Mouse (Mus musculus) neural tube, embryonic 10.5 days (tissue): ENCODE data around the gene Dhx33.
A peak's percentile ranks its signal among the peaks of the same experiment; 100 is the strongest.

ENCODE experiments used
- DNase-seq: peaks from one replicate; pipeline ENCODE4 v3.0.0-alpha.2; 2017; ENCODE audit warnings: low spot score; ENCODE audit errors: extremely low spot score

The Dhx33 gene

GRCm38 (mm10) chr11:71004316-71004773 is at the start of gene Dhx33:
TSS of gene Dhx33 (minus strand) at chr11:71004437.
- DNase-seq: peak; percentile 95

- no peak for DNase-seq
Observed at GRCm38 (mm10) chr11:71052554-71052953, 48.3 kb upstream of the Dhx33 start.

DNA sequence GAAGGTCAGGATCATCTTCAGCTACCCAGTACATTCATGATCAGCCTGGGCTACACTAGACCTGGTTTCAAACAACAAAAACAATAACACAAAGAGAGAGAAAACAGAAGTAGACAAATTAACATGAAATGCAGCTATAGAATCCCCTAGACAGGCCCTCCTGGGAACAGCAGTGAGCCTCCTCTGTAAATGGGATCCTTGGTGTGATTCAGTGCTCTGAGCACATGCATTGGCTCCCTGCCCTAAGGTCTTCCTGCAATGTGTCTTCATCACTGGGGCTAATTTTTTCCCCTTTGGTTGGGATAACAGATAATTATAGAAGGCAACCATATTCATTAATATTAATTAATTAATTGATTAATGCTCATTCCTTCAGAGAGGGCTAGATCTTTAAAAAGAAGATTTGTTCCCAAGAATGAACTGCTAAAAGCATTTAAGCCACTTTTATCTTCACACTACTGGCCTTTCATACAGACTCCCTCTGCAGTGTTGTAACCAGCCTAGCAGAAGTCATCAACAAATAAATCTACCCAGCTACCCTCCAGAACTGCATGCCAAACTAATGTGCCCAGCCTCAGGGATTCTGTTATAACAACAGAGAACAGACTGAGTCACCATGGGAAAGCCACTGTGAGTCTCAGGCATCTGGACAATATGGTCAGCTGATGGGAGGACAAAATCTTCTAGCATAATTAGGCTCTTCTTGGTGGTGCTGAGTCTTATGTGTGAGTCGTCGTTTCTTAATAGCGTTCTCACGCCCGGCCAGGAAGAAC is 35.5 kb upstream of the Dhx33 start:
- no peak for DNase-seq

DNA sequence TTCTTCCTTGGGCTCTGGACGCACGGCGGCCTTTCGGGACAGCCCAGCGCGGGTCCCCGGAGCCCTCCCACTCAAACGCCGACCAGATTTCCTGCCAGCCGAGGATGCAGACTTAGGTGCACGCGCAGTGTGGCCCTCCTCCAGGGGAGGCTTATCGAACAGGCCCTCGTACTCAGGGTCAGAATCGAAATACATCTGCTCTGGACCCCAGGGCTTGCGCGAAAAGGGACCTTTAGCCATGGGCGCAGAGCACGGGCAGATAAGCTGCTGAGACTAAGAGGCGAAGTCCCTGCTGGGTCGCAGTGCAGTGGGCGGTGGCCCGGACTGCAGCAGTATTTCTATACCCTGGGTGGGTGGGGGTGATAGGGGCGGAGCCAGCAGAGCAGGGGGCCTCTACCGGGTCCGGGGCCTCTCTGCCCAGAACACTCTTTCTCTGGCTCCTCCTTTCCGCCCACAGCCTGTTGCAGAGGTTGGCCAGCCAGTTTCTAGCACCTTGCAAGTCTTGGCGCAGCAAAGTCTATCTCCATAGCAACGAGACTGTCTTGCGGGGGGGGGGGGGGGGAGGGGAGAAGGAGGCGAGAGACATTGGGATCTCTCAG is 29.0 kb upstream of the Dhx33 start, which contains the start of gene 6330403K07Rik:
Gene 6330403K07Rik, minus strand, starts transcription at position 351 of the 599 bp plus-strand sequence.
- peak; percentile 84 for DNase-seq

- peak; percentile 45 for DNase-seq
Observed at GRCm38 (mm10) chr11:71032491-71033162, 28.4 kb upstream of the Dhx33 start.

DNA sequence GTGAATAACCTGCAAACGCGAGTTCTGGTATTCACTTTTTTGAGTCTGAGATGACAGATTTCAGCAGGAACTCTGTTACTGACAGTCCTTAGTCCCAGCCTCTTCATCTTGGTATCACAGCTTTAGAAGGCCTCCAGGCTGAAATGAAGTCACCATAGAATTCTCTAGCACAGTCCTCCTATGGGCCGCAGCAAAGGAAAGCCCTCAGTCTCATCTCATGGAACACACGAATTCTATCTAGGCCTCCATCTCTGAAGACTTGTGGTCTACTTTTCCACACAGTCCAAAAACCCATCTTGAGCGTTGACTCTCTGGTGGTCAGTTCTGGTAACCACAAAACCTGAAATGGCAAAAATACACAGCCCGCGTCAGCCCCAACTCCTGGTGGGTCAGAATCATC is 27.8 kb upstream of the Dhx33 start:
- DNase-seq: no peak

GRCm38 (mm10) chr11:71029403-71030118 is 25.3 kb upstream of the Dhx33 start:
- DNase-seq: no peak

DNA sequence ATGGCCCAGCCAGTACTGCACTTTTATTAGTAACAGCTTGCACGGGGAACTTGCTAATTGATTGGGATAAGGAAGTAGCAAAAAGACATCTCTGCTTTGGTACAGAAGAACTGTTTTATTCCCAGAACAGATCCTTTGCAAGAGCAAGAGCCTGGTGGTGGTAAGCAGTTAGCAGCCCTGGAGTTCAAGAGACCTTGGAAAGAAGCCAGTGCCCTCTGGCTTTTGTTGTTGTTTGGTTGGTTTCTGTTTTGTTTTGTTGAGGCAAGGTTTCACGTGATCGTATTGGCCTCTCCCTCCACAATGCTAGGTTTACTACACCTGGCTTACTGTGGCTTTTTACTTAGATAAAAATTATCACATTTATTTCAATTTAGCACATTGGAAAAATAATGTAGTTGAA is 24.0 kb upstream of the Dhx33 start:
- no peak for DNase-seq

DNA sequence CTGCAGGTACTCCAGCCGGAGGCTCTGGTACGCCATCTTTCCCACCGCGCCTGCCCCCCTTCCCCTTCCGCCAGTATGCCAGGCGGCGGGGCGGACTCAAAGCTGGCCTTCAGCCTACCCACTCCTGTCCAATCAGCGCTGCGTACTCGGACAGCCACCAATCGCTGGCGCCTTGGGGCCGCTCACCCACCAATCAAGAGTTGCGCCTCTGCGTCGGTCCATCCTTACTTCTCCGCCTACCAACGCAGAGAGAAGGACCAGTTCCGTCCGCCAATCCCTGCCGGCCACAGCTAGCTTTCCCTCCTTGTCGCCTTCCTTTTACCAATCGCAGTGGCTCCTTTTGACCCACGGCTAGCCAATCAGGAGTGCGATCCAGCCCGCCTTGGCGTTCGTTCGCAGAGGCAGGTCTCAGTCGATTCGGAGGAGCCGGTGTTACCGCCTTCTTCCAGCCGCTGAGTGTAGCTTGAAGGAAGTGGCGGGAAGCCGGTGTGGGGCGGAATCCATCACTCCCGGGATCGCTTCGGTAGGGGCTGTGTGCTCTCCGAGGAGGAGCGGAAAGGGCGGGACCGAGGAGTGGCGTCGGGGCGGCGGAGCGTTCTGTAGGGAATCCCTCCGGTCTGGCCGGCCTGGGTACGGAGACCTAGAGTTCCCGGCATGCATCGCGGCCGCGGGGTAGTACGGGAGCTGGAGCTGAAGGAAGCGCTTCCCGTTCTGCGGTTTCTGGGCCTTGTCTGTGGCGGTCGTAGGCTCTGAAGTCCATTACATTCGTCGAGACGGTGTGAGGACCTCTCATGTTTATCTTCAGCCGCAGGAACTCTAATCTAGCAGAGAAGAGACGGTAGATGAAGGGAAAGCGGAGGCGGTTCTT is 15.2 kb upstream of the Dhx33 start, which contains the start of the genes Mis12 and Derl2:
Gene Mis12, plus strand, starts transcription at position 411 of the 868 bp plus-strand sequence.
Gene Derl2, minus strand, starts transcription at position 641 of the 868 bp plus-strand sequence.
- DNase-seq: peak; percentile 97

DNA sequence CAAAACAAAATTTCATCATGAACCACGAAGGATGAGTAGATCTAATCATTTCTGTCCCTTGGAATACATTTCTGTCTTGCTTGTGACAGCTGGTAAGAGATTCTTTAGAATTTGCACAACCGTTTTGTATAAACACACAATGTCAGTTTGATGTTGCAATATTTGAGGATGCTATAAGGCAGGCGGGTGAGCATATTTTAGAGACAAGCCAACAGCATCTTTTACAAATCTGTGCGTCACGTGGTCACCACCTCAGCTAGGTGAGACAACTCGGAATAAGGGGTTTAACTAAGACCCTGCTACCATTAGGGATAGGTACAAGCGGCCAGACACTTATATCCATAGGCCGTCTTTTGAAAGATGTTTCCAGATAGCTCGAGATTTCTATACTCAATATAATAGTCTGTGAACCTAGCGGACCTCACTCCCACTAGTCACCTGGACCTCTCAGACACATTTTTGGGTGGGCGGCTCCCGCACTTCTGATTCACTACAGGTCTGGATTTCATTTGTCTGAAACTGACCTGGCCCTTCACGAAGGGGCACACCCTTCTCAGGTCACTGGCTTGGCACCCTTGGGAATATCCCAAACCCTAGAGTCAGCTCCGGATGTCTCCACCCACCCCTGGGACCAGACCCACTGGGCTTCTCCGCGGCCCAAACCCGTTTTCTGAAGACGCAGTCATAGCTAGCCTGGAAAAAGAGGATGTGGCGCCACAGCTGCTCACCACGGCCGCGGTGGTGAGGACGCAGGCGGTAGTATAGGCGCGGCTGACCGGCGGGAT is 14.4 kb upstream of the Dhx33 start:
- DNase-seq: no peak

DNA sequence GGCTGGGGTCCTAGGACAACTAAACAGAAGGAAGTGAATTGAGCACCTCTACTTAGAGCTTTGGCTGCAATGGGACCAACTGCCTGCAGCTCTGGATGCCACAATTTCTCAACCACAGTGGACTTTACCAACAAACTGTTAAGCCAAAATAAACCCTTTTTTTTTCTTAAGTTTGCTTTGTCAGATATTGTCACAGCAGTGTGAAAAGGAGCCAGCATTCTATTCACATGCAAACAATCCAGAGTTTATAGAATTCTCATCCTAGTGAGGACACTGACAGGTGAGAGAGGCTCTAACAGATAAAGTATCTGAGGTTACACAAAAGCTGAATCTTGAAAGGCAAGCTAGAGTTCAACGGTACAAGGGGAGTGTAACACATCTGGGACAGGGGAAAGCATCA is 12.8 kb upstream of the Dhx33 start:
- no peak for DNase-seq

DNA sequence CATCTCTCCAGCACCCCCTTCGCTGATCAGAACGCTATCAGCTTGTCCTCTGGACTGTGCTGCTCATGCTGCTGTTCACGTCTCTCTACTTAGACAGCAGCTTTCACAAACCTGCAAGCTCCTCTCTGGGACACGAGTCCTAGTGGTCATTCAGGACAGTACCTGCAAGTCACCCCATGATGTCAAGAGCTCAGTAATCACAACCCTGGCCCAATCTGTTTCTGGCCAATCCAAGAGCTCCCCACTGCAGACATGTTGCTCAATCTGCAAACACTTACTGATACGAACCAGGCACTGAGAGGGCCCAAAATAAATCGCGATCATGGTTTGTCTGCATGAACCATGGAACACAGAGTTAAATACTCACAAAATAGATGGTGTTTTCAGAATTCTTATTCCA is 8.5 kb upstream of the Dhx33 start:
- DNase-seq: no peak

- DNase-seq: no peak
Observed at GRCm38 (mm10) chr11:71008321-71008720, 4.1 kb upstream of the Dhx33 start.

GRCm38 (mm10) chr11:71007831-71008230 is 3.6 kb upstream of the Dhx33 start:
- DNase-seq: no peak

DNA sequence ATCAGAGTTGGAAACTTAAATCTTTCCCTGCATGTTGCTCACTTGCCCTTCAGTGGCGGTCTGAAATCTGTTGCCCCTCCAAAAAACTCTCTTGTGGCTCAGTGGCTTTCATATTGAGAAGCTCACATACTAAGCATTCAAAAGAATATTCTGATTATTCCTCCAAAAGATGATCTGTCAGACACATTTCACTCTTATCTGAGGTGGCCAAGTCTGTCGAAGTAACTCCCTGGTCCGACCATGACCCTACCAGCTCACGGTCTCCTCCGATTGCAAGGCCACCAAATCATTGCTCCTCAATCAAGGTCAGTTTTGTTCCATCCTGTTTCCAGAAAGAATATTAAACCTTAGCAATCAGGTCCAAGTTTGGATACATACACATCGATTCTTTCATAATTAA is 2.8 kb upstream of the Dhx33 start:
- DNase-seq: no peak

GRCm38 (mm10) chr11:71005046-71005445 is 809 bp upstream of the Dhx33 start:
- no peak for DNase-seq

DNA sequence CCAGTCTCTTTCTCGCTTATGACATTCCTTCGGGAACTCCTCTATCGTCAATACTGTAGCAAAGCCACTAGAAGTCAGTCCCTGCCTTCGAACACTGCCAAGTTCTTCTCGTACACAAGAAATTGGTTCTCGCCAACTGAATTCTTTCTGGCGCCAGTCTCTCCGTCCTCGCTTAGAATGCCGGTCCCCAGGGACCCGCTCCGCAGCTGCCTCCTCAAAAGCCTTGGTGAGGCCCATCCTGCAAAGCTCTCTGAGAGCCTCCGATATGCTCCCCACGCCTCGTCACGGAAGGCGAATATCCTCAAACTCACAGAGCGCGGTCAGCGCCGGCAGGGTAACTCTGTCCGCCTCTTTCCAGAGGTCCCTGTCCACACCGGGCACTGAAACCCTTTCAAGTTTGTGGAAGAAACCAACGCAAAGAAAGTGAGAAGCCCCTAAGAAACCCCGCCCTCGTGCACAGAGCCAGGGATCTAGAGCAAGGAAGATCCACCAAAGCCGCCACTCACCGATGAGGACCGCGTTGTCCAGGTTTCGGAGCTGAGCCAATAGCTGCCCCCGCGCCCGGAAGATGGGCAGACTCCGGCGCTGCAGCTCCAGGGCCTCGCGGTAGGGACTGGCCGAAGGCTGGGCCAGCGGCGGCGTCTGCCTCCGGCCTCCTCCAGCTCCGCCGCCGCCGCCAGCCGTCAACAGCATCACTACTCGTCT is 474 bp downstream of the Dhx33 start:
- DNase-seq: no peak

- DNase-seq: no peak
Observed at GRCm38 (mm10) chr11:71001167-71001566, 3.1 kb downstream of the Dhx33 start.
